Mouse (Mus musculus): ENCODE measurements around the gene Mok. TPM values are rescaled to one million over a fixed set of nuclear protein-coding genes. Genes with fewer than 3 reads are reported as not detected.

Gene Mok
- polyA plus RNA-seq, 1 experiment from 2014 or later = 16.0 TPM

DNA sequence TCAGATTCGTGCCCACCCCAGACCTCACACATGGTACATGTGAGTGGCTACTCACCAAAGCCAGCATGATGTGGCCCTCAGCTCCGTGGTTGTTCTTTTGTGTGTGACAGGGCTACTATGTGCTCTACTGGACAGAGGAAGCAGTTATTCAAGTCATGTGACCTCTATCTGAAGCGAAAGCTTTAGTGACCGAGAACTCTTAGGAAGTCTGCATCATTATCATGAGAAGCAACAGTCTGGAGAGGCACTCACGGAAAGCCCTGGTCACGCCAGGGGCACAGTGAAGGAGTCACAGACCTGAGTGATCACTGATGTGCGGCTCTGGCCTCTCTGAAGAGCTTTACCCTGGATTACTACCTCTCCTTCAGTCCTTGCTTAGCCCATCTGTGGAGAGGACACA is 18.4 kb downstream of the Mok start:
- H3K4me1 ChIP-seq (replicated peaks) = no peaks in the 10 kb centered on the region
- peaks cover 3% of the 10 kb centered on the region; the same call in 1 of the 2 replicates for H3K36me3 ChIP-seq
- H3K9ac ChIP-seq = no peak overlapping the region
- H3K27ac ChIP-seq (replicated peaks) = no peak overlapping the region
- no peak for ATAC-seq (ENCODE audit: low FRiP score, low read depth)
- H3K4me3 ChIP-seq = no peak overlapping the region
- 89% methylated on average over 7 of the region's 7 CpGs for WGBS
- no peaks in the 10 kb centered on the region for H3K9me3 ChIP-seq
- no peaks in the 10 kb centered on the region for H3K27me3 ChIP-seq
- H3K4me2 ChIP-seq = no peak overlapping the region

DNA sequence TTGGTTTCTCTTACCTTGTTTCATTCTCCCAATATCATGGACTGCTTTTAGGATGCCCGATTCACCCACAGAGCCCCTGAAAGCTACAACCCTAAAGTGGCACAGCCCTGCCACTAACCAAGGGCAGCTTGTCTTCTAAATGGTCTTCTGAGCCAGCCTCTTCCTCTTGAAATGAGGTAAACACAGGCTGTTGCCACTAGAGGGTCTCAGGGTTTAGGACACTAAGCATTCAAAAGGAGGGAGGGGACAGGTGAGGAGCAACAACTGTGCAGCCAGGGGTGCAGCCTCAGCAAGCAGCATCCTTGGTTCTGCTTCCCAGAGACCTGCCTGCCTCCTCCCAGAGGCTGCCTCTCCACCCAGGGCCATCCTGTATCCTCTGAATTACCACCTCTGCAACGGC is 19.0 kb downstream of the Mok start:
- ATAC-seq (ENCODE audit: low FRiP score, low read depth) = no peak
- H3K9ac ChIP-seq = no peak overlapping the region
- 100% methylated on average over 2 of the region's 2 CpGs for WGBS
- H3K9me3 ChIP-seq = no peaks in the 10 kb centered on the region
- no peaks in the 10 kb centered on the region for H3K27me3 ChIP-seq
- no peak overlapping the region for H3K4me2 ChIP-seq
- H3K4me3 ChIP-seq = no peak overlapping the region
- H3K4me1 ChIP-seq (replicated peaks) = no peaks in the 10 kb centered on the region
- H3K36me3 ChIP-seq = peaks cover 3% of the 10 kb centered on the region; the same call in 1 of the 2 replicates
- H3K27ac ChIP-seq (replicated peaks) = no peak overlapping the region

DNA sequence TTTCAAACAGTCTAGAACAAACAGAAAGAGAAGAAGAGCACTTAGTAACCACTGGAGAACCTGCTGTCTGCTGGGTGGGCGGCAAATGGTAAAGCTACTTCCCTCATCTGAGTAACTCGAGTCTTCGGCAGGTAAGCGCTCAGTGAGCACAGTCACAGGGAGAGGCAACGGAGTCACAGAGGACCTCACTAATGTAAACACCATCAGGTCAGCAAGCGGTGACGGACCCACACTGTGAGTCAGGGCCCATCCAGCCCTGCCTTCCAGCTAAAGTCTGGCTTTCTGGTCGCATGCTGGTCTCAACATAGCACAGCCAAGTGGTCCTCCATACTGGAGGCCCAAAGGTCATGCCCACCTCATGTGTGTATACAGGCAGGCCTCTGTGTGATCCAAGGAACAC is 21.4 kb downstream of the Mok start:
- Histone ChIP-seq H3K36me3 (no peaks in the 10 kb centered on the region), H3K4me1 (replicated peaks) (no peaks in the 10 kb centered on the region), H3K4me2 (no peak overlapping the region), H3K9ac (no peak overlapping the region), H3K27me3 (no peaks in the 10 kb centered on the region), H3K4me3 (no peak overlapping the region), H3K27ac (replicated peaks) (no peak overlapping the region), H3K9me3 (no peaks in the 10 kb centered on the region)
- no peak for ATAC-seq (ENCODE audit: low FRiP score, low read depth)
- WGBS = 83% methylated on average over 8 of the region's 8 CpGs

DNA sequence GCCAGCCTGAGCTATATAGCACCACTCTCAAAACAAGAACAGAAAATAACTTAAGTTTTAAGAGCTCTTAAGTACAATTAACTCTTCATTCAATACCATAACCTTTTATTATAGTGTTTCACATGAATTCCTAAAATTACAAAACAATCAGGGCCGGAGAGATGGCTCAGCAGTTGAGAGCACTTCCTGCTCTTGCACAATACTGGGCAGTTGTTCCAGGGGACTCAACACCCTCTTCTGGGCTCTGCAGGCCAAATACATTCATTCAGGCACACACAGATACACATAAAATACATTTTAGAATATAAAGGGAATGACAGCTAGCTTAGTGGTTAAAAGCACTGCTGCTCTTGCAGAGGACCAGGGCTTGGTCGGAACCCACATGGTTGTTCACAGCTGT is 23.9 kb downstream of the Mok start:
- Histone ChIP-seq H3K9ac (no peak overlapping the region), H3K27ac (replicated peaks) (no peak overlapping the region), H3K27me3 (no peaks in the 10 kb centered on the region), H3K9me3 (no peaks in the 10 kb centered on the region), H3K4me1 (replicated peaks) (no peaks in the 10 kb centered on the region), H3K36me3 (0 out of 2 replicates have a peak, but pooled peaks cover 2% of the 10 kb centered on the region), H3K4me2 (no peak overlapping the region), H3K4me3 (no peak overlapping the region)
- WGBS = 93% methylated on average over 2 of the region's 2 CpGs
- ATAC-seq (ENCODE audit: low FRiP score, low read depth) = no peak

DNA sequence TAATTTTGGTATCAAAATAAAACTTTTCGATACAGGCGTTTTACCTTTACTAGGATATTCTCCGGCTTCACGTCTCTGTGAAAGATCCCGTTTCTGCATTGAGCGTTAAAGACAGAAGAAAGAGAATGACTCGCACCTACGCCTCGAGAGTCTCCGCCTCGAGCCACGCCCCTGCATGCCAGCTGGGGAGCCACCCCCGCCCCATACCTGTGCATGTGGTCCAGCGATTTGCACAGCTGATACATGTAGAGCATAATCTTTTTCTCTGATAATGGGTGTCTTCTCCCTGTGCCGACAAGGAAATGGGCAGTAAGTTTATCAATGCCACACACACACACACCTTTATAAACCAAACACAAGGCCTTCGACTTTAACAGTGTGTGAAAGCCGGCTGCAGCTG is 25.8 kb downstream of the Mok start:
- Histone ChIP-seq H3K4me3 (no peak overlapping the region), H3K4me1 (replicated peaks) (no peaks in the 10 kb centered on the region), H3K27me3 (no peaks in the 10 kb centered on the region), H3K27ac (replicated peaks) (no peak overlapping the region), H3K36me3 (0 out of 2 replicates have a peak, but pooled peaks cover 2% of the 10 kb centered on the region), H3K9ac (no peak overlapping the region), H3K9me3 (no peaks in the 10 kb centered on the region), H3K4me2 (no peak overlapping the region)
- 82% methylated on average over 17 of the region's 17 CpGs for WGBS
- no peak for ATAC-seq (ENCODE audit: low FRiP score, low read depth)

DNA sequence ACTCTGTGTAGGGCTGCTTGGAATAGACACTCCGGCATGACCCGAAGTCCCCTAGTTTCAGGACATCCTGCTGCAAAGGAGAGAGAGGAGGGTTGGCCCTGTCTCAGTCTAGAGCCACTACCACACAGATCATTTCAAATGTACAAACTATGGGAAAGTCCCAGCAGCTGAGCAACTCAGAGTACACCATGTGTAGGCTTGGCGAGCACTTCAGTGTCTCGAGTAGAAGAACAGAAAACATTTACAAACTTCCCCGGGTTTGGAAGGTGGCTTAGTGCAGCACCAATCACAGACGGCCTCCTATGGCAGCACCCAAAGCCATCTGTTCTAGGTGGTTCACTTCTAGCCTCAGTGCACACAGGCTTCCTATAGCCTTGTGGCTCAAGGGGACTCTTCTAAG is 27.1 kb downstream of the Mok start:
- Histone ChIP-seq H3K27me3 (no peaks in the 10 kb centered on the region), H3K4me1 (replicated peaks) (no peaks in the 10 kb centered on the region), H3K9ac (no peak overlapping the region), H3K27ac (replicated peaks) (no peak overlapping the region), H3K4me3 (no peak overlapping the region), H3K4me2 (no peak overlapping the region), H3K9me3 (no peaks in the 10 kb centered on the region), H3K36me3 (0 out of 2 replicates have a peak, but pooled peaks cover 2% of the 10 kb centered on the region)
- ATAC-seq (ENCODE audit: low FRiP score, low read depth) = no peak
- 97% methylated on average over 6 of the region's 6 CpGs for WGBS

DNA sequence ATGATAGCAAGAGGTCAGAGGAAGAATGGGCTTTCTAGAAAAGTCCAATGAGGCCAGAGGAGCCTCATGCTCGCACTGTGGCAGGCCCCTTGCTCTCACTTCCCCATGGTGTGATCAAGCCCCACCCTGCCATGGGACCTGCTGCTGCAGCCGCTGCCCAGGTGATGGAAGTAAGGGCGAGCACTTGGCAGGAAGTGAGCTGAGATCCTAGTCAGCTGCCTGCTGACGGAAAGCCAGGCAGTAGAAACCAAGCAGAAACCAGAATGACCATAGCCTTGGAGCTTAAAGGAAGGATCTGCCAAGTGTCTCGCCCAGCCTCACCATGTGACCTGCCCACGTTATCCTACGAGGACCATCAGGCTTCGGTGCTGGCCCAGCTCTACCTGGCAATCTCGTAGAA is 27.6 kb downstream of the Mok start:
- no peaks in the 10 kb centered on the region for H3K27me3 ChIP-seq
- H3K36me3 ChIP-seq = 0 out of 2 replicates have a peak, but pooled peaks cover 2% of the 10 kb centered on the region
- 94% methylated on average over 9 of the region's 9 CpGs for WGBS
- no peaks in the 10 kb centered on the region for H3K4me1 ChIP-seq (replicated peaks)
- H3K9me3 ChIP-seq = no peaks in the 10 kb centered on the region
- no peak overlapping the region for H3K27ac ChIP-seq (replicated peaks)
- no peak overlapping the region for H3K4me2 ChIP-seq
- H3K4me3 ChIP-seq = no peak overlapping the region
- no peak overlapping the region for H3K9ac ChIP-seq
- no peak for ATAC-seq (ENCODE audit: low FRiP score, low read depth)

DNA sequence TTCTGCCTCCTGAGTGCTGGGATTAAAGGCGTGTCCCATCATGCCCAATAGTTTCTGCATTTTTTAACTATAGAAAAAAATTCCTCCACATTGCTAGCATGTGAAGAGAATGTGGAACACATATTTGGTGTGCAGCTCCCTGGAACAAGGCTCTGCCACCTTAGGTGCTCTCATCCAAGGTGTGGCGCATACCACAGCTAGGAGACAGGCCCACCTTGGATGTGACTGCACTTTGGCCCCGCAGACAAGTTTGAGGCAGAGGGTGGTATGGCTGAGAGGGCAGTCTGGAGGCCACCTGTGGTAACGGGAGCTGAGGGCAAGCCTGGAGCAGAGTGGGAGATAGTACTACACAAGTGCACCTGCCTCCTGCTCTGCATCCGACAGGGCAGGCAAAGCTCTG is 31.9 kb downstream of the Mok start:
- no peak overlapping the region for H3K4me2 ChIP-seq
- H3K36me3 ChIP-seq = 0 out of 2 replicates have a peak, but pooled peaks cover 2% of the 10 kb centered on the region
- no peak overlapping the region for H3K27ac ChIP-seq (replicated peaks)
- WGBS = 80% methylated on average over 5 of the region's 5 CpGs
- H3K27me3 ChIP-seq = no peaks in the 10 kb centered on the region
- no peak overlapping the region for H3K9ac ChIP-seq
- no peak for ATAC-seq (ENCODE audit: low FRiP score, low read depth)
- no peaks in the 10 kb centered on the region for H3K9me3 ChIP-seq
- H3K4me3 ChIP-seq = no peak overlapping the region
- peaks cover 8% of the 10 kb centered on the region for H3K4me1 ChIP-seq (replicated peaks)

DNA sequence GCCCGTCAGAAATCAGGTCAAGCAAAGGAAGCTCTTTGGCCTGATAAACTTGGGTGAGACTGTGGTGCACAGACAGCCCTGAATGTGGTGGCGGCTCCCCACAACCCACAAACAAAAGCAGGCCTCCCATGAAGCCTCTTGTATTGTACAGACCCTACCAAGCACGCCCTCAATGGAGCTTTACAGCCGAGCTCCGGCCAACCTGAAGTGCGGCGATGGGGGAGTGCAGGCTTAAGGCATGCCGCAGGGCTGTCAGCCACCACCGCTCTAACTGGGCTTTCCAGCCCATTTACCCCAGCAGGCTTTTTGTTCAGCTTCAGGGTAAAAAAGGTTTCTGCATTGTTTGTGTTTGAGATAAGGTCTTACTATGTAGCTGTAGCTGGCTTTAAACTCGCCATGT is 32.3 kb downstream of the Mok start:
- Histone ChIP-seq H3K9ac (no peak overlapping the region), H3K27me3 (no peaks in the 10 kb centered on the region), H3K36me3 (0 out of 2 replicates have a peak, but pooled peaks cover 2% of the 10 kb centered on the region), H3K9me3 (no peaks in the 10 kb centered on the region), H3K4me1 (replicated peaks) (peaks cover 8% of the 10 kb centered on the region), H3K4me2 (no peak overlapping the region), H3K27ac (replicated peaks) (no peak overlapping the region), H3K4me3 (no peak overlapping the region)
- no peak for ATAC-seq (ENCODE audit: low FRiP score, low read depth)
- WGBS = 23% methylated on average over 10 of the region's 10 CpGs

DNA sequence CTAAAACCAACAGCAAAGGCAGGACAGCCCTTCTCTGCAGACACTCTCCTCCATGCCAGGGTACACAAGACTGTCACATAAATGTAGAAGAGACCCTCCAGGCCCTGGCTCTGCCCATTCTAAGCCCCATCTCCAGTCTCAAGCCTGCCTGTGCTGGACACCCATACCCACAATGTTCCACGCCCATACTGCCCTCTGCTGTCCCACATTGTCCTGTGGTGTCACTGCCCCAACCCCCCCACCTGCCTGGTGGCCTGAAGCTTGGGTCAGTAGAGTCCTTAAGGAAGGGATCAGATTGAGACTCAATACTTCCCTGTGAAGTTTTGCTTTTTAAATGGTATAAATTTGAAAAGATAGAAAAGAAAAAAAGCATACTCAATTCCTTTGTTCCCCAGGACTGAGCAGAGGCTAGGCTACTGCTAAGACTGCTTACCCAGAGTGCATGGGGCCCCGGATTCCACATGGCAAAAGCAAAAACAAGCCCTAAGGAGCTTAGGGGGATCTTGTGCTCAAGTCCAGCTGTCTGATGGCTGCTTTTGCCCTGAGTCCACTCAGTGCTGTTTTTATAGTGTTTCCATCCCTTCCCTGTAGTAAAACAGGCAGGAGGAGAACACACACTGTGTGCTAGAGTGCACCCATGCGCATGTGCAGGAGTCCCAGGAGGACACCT is 34.3 kb downstream of the Mok start:
- no peak overlapping the region for H3K4me2 ChIP-seq
- no peaks in the 10 kb centered on the region for H3K9me3 ChIP-seq
- no peaks in the 10 kb centered on the region for H3K36me3 ChIP-seq
- peaks cover 8% of the 10 kb centered on the region for H3K4me1 ChIP-seq (replicated peaks)
- no peaks in the 10 kb centered on the region for H3K27me3 ChIP-seq
- H3K4me3 ChIP-seq = no peak overlapping the region
- WGBS = 79% methylated on average over 3 of the region's 3 CpGs
- no peak for ATAC-seq (ENCODE audit: low FRiP score, low read depth)
- H3K9ac ChIP-seq = no peak overlapping the region
- no peak overlapping the region for H3K27ac ChIP-seq (replicated peaks)

DNA sequence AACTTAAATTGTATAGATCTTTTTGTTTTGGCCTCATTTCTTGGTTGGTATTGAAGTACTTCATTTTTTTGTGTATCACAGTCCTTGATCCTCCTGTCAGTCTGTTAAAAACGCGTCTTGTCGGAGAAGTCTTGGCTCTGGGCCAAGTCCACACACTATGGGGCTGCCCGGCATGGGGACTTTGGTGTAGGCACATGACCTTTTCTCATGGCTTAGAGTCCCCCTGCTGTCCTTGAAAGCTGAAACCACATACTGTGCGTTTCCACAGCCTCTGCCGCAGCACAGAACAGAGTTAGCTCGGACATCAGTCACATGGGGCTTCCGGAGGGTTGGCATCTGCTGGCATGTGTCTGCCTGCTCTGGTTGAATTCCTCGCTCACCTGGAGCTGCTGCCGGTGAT is 36.5 kb downstream of the Mok start:
- H3K9me3 ChIP-seq = no peaks in the 10 kb centered on the region
- H3K4me3 ChIP-seq = no peak overlapping the region
- no peak for ATAC-seq (ENCODE audit: low FRiP score, low read depth)
- peaks cover 8% of the 10 kb centered on the region for H3K4me1 ChIP-seq (replicated peaks)
- H3K9ac ChIP-seq = no peak overlapping the region
- no peak overlapping the region for H3K27ac ChIP-seq (replicated peaks)
- no peak overlapping the region for H3K4me2 ChIP-seq
- WGBS = 15% methylated on average over 10 of the region's 10 CpGs
- no peaks in the 10 kb centered on the region for H3K27me3 ChIP-seq
- no peaks in the 10 kb centered on the region for H3K36me3 ChIP-seq

DNA sequence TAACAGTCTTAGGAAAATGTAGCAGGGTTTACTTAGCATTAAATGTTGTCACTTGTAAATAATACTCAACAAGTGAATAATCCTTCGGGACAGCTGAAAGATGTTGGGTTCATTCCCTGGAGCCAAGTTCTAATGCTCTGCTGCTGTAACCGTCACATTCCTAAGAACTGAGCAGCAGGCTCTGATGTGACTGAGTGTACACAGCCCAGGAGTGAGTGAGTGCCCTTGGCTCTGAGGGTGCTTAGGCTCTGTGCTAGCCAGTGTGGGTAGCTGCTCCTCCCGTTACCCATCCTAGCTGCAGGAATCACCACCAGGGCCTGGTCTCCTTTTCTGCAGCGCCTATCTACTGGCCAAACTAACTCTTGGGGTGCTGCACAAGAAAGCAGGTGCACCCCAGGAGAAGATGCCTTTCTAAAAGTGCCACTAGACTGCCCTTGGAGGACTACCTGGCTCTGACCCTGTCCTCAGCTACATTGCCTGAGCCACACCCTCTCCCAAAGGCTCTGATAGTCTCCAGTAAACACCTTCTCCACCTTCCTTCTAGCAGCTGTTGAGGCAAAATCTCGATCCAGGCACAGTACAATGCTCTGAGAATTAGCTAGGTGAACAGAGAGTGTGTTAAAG is 38.0 kb downstream of the Mok start:
- no peak overlapping the region for H3K9ac ChIP-seq
- 91% methylated on average over 5 of the region's 5 CpGs for WGBS
- no peak overlapping the region for H3K4me2 ChIP-seq
- ATAC-seq (ENCODE audit: low FRiP score, low read depth) = no peak
- H3K4me3 ChIP-seq = no peak overlapping the region
- no peak overlapping the region for H3K27ac ChIP-seq (replicated peaks)
- H3K27me3 ChIP-seq = no peaks in the 10 kb centered on the region
- no peaks in the 10 kb centered on the region for H3K36me3 ChIP-seq
- H3K9me3 ChIP-seq = no peaks in the 10 kb centered on the region
- H3K4me1 ChIP-seq (replicated peaks) = peaks cover 13% of the 10 kb centered on the region
